Mouse (Mus musculus) heart, adult 2 months (tissue): ENCODE data around the gene Sema4c. TPM values are rescaled to one million over a fixed set of nuclear protein-coding genes. Genes with fewer than 3 reads are reported as not detected.
A peak's percentile ranks its signal among the peaks of the same experiment; 100 is the strongest.

ENCODE experiments used
- DNase-seq, 2 experiments: peaks; one replicate each; pipeline ENCODE4 v3.0.0; 2021
- H3K27ac ChIP-seq: fragments of 200-600 bp; 2 replicates; pipeline ENCODE4 v1.8.1; 2022
- H3K27me3 ChIP-seq: fragments of 200-500 bp; 2 replicates; pipeline ENCODE4 v1.6.1; 2012; ENCODE audit warnings: mild to moderate bottlenecking, low read length, inconsistent platforms, mixed read lengths; ENCODE audit not compliant: control insufficient read depth, insufficient read depth
- H3K36me3 ChIP-seq: fragments of 200-500 bp; 2 replicates; pipeline ENCODE4 v1.6.1; 2012; ENCODE audit warnings: low read length, inconsistent platforms; ENCODE audit not compliant: control insufficient read depth, insufficient read depth
- H3K4me1 ChIP-seq: fragments of 200-500 bp; 2 replicates; pipeline ENCODE4 v1.6.1; 2011; ENCODE audit warnings: low read length; ENCODE audit not compliant: control insufficient read depth, insufficient read depth
- H3K4me3 ChIP-seq: fragments of 200-600 bp; 2 replicates; pipeline ENCODE4 v1.8.1; 2022
- H3K79me2 ChIP-seq: fragments of 200-500 bp; replicated peaks from 2 replicates; pipeline ENCODE4 v1.6.1; 2012; ENCODE audit warnings: mild to moderate bottlenecking, inconsistent platforms, low read length, moderate library complexity, mixed read lengths; ENCODE audit not compliant: control insufficient read depth, insufficient read depth
- H3K9ac ChIP-seq: fragments of 200-500 bp; 2 replicates; pipeline ENCODE4 v1.6.1; 2012; ENCODE audit warnings: low read depth, mild to moderate bottlenecking, control low read depth, inconsistent platforms, low read length, mixed read lengths
- CTCF ChIP-seq: fragments of 200-600 bp; IDR thresholded peaks from 2 replicates; pipeline ENCODE4 v1.8.1; 2022; ENCODE audit warnings: antibody characterized with exemption, mild to moderate bottlenecking, moderate library complexity
- EP300 ChIP-seq: fragments of 200-500 bp; IDR thresholded peaks from 2 replicates; pipeline ENCODE4 v1.6.1; 2011; ENCODE audit warnings: low read depth, low read length, control low read depth; ENCODE audit not compliant: insufficient read depth
- POLR2A ChIP-seq: fragments of 200-500 bp; IDR thresholded peaks from 2 replicates; pipeline ENCODE4 v1.6.1; 2011; ENCODE audit warnings: mild to moderate bottlenecking, low read depth, low read length, control low read depth; ENCODE audit not compliant: insufficient read depth
- WGBS: fragments of 180-500 bp; shearing (Covaris S2); methylation state at CpG from one replicate; pipeline ENCODE4 v1.1.7; 2018; 5-methylcytosine and 5-hydroxymethylcytosine counted together
- intact Hi-C: fragments of 180-260 bp; cut with DNase I; formaldehyde crosslinking; loops from one replicate; pipeline ENCODE4 v1.15.1; 2025
- polyA plus RNA-seq: library from polyadenylated mRNA; depleted of rRNA; stranded (reverse); fragments of >200 nt; gene quantifications from 2 replicates; pipeline ENCODE4 v1.2.3, GENCODE M21; 2012
- total RNA-seq, 2 experiments: library from RNA; stranded (reverse); gene quantifications; 2 replicates each; pipeline ENCODE4 v1.2.3; 2021

The Sema4c gene
- total and polyA plus RNA-seq, 3 experiments, result 10.6 to 12.7 (median 11.1) TPM

- Histone ChIP-seq H3K27me3 (no peaks in the 10 kb centered on the region), H3K9ac (peak overlapping the region; percentile 91), H3K79me2 (peaks cover 3% of the 10 kb centered on the region; the same call in 1 of the 2 replicates), H3K36me3 (no peaks in the 10 kb centered on the region), H3K4me1 (peaks cover 10% of the 10 kb centered on the region), H3K4me3 (peak overlapping the region; percentile 98), H3K27ac (peak overlapping the region; percentile 99)
- peak; percentile 92 to 94 for DNase-seq
- WGBS, result under 1% methylated on average over 52 of the region's 52 CpGs
- intact Hi-C loops, result loop anchor here (2.0 kb wide), 1 partner anchor 56 kb away; no protein-coding TSS in a partner anchor
- TF ChIP-seq CTCF, result peak; percentile 94
- TF ChIP-seq POLR2A, result peak; percentile 99
- TF ChIP-seq EP300, result peak; percentile 72; the same call in 1 of the 2 replicates
Observed at GRCm38 (mm10) chr1:36556553-36557456, 1.3 kb downstream of the Sema4c start.

GRCm38 (mm10) chr1:36555798-36556395 lies 2.3 kb downstream of the Sema4c start:
- Histone ChIP-seq H3K4me1 (peaks cover 6% of the 10 kb centered on the region), H3K9ac (peak overlapping the region; percentile 91), H3K27ac (peak overlapping the region; percentile 99), H3K4me3 (peak overlapping the region; percentile 98), H3K27me3 (no peaks in the 10 kb centered on the region), H3K36me3 (no peaks in the 10 kb centered on the region), H3K79me2 (peaks cover 3% of the 10 kb centered on the region; the same call in 1 of the 2 replicates)
- intact Hi-C loops, result loop anchor here (2.0 kb wide), 2 partner anchors 33 to 57 kb away; no protein-coding TSS in a partner anchor
- TF ChIP-seq POLR2A (no peak), CTCF (no peak), EP300 (no peak)
- DNase-seq, result peak; percentile 39 to 57
- WGBS, result 28% methylated on average over 8 of the region's 8 CpGs

- no peak overlapping the region for H3K9ac ChIP-seq
- 55% methylated on average over 21 of the region's 21 CpGs for WGBS
Observed at GRCm38 (mm10) chr1:36554633-36555399, 3.3 kb downstream of the Sema4c start.

GRCm38 (mm10) chr1:36552506-36552905 lies 5.6 kb downstream of the Sema4c start:
- no peak overlapping the region for H3K27ac ChIP-seq
- no peaks in the 10 kb centered on the region for H3K36me3 ChIP-seq
- no peak for DNase-seq
- intact Hi-C loops, result no loop called here
- H3K4me3 ChIP-seq, result no peak overlapping the region
- TF ChIP-seq EP300 (no peak), POLR2A (no peak), CTCF (no peak)
- H3K4me1 ChIP-seq, result peaks cover 6% of the 10 kb centered on the region
- H3K27me3 ChIP-seq, result no peaks in the 10 kb centered on the region
- 84% methylated on average over 16 of the region's 16 CpGs for WGBS
- H3K9ac ChIP-seq, result no peak overlapping the region
- peaks cover 3% of the 10 kb centered on the region; the same call in 1 of the 2 replicates for H3K79me2 ChIP-seq

More at GRCm38 (mm10) chr1:36554633-36555399, 3.3 kb downstream of the Sema4c start:
- Histone ChIP-seq H3K27me3 (no peaks in the 10 kb centered on the region), H3K4me3 (peak overlapping the region; percentile 98), H3K79me2 (peaks cover 3% of the 10 kb centered on the region; the same call in 1 of the 2 replicates), H3K4me1 (peaks cover 6% of the 10 kb centered on the region), H3K36me3 (no peaks in the 10 kb centered on the region), H3K27ac (peak overlapping the region; percentile 99)
- DNase-seq, result peak in 1 of 2 experiments; percentile 49
- TF ChIP-seq EP300, result no peak
- TF ChIP-seq CTCF, result no peak
- TF ChIP-seq POLR2A, result 0 out of 2 replicates have a peak, but pooled peaks have one; percentile 15
- intact Hi-C loops, result loop anchor here (2.0 kb wide), 1 partner anchor 34 kb away; no protein-coding TSS in a partner anchor

- Histone ChIP-seq H3K79me2 (peaks cover 3% of the 10 kb centered on the region; the same call in 1 of the 2 replicates), H3K4me1 (peaks cover 8% of the 10 kb centered on the region), H3K4me3 (no peak overlapping the region), H3K36me3 (no peaks in the 10 kb centered on the region), H3K9ac (no peak overlapping the region), H3K27me3 (no peaks in the 10 kb centered on the region), H3K27ac (no peak overlapping the region)
- DNase-seq, result no peak
- WGBS, result 82% methylated on average over 17 of the region's 17 CpGs
- intact Hi-C loops, result no loop called here
- no peak for TF ChIP-seq CTCF
- no peak for TF ChIP-seq EP300
- no peak for TF ChIP-seq POLR2A
Observed at GRCm38 (mm10) chr1:36551904-36552303, 6.2 kb downstream of the Sema4c start.
